Mouse (Mus musculus) CH12.LX (cell line): ENCODE measurements at regions not wholly inside any gene's neighbourhood (a gene's known extent, or its start where the extent isn't known, plus 50 kb on each side); places are given as distances from the start of the nearest gene placed in this dataset.

Experiments used
- DNase-seq: peaks from one replicate; pipeline ENCODE4 v3.0.0-alpha.2; 2013; ENCODE audit errors: extremely low read depth
- H3K27ac ChIP-seq: 2 replicates; pipeline ENCODE4 v1.5.1; 2012; ENCODE audit warnings: low read depth, mild to moderate bottlenecking, control low read depth, moderate library complexity; ENCODE audit not compliant: insufficient read depth
- H3K27me3 ChIP-seq: replicated peaks from 2 replicates; pipeline ENCODE3; 2012; ENCODE audit warnings: inconsistent platforms
- H3K36me3 ChIP-seq, 2 experiments: replicated peaks in 1 of 2; 2 replicates each; pipeline versions ENCODE3 to v1.6.1; 2012; ENCODE audit warnings: inconsistent platforms in 1 of 2, low read length in 1 of 2, mild to moderate bottlenecking in 1 of 2, mixed read lengths in 1 of 2, moderate library complexity in 1 of 2; ENCODE audit not compliant: control insufficient read depth in 1 of 2, insufficient read depth in 1 of 2
- H3K4me1 ChIP-seq, 2 experiments: 2 replicates each; pipeline ENCODE4 v1.6.1; 2012; ENCODE audit warnings: inconsistent platforms in 1 of 2, moderate library complexity in 1 of 2; ENCODE audit not compliant: insufficient read depth in 2 of 2, control insufficient read depth in 1 of 2
- H3K4me2 ChIP-seq: 2 replicates; pipeline ENCODE4 v1.6.1; 2012; ENCODE audit warnings: low read depth, mild to moderate bottlenecking, control low read depth; ENCODE audit not compliant: poor library complexity, insufficient read depth, severe bottlenecking
- H3K4me3 ChIP-seq, 3 experiments: fragments of 150-350 bp in 1 of 3; sonication (generic) in 1 of 3; replicated peaks in 1 of 3; 2 replicates each; pipeline versions ENCODE3 to v1.5.1; 2011 to 2012; ENCODE audit warnings: low read depth in 2 of 3, low read length in 2 of 3, mild to moderate bottlenecking in 2 of 3, moderate library complexity in 2 of 3, control low read depth in 1 of 3, improper control_type of control experiment in 1 of 3, inconsistent platforms in 1 of 3, mixed read lengths in 1 of 3; ENCODE audit not compliant: poor library complexity in 1 of 3
- H3K79me2 ChIP-seq: replicated peaks from 2 replicates; pipeline ENCODE4 v1.6.1; 2012; ENCODE audit warnings: mild to moderate bottlenecking, moderate library complexity; ENCODE audit not compliant: control insufficient read depth, poor library complexity, insufficient read depth, severe bottlenecking; ENCODE audit errors: extremely low read depth
- H3K9ac ChIP-seq: 2 replicates; pipeline ENCODE4 v1.6.1; 2012; ENCODE audit warnings: low read depth, mild to moderate bottlenecking, control low read depth, moderate library complexity; ENCODE audit not compliant: insufficient read depth
- H3K9me3 ChIP-seq: replicated peaks from 2 replicates; pipeline ENCODE3; 2012; ENCODE audit warnings: low read length, inconsistent platforms, mixed read lengths
- BHLHE40 ChIP-seq: IDR thresholded peaks from 2 replicates; pipeline ENCODE4 v1.6.1; 2011; ENCODE audit warnings: mild to moderate bottlenecking, low read depth, low read length, improper control_type of control experiment
- CHD1 ChIP-seq: IDR thresholded peaks from 2 replicates; pipeline ENCODE4 v1.6.1; 2012; ENCODE audit warnings: low read depth, low read length, improper control_type of control experiment, inconsistent platforms
- CHD2 ChIP-seq: IDR thresholded peaks from 2 replicates; pipeline ENCODE4 v1.6.1; 2011; ENCODE audit warnings: low read length, improper control_type of control experiment
- E2F4 ChIP-seq: IDR thresholded peaks from 2 replicates; pipeline ENCODE4 v1.6.1; 2011; ENCODE audit warnings: low read depth, low read length, improper control_type of control experiment; ENCODE audit not compliant: insufficient replicate concordance
- ELF1 ChIP-seq: IDR thresholded peaks from 2 replicates; pipeline ENCODE4 v1.6.1; 2014; ENCODE audit warnings: low read depth, mild to moderate bottlenecking, inconsistent platforms, low read length, improper control_type of control experiment
- EP300 ChIP-seq: IDR thresholded peaks from 2 replicates; pipeline ENCODE4 v1.6.1; 2011; ENCODE audit warnings: low read length, improper control_type of control experiment
- ETS1 ChIP-seq: conservative IDR thresholded peaks from 2 replicates; pipeline ENCODE4 v1.6.1; 2012; ENCODE audit warnings: low read depth, mild to moderate bottlenecking, inconsistent platforms, low read length, improper control_type of control experiment, moderate library complexity
- GABPA ChIP-seq: IDR thresholded peaks from 2 replicates; pipeline ENCODE4 v1.6.1; 2012; ENCODE audit warnings: low read depth, low read length, improper control_type of control experiment, inconsistent platforms; ENCODE audit not compliant: insufficient replicate concordance
- HCFC1 ChIP-seq: IDR thresholded peaks from 2 replicates; pipeline ENCODE4 v1.6.1; 2012; ENCODE audit warnings: low read depth, mild to moderate bottlenecking, inconsistent platforms, low read length, improper control_type of control experiment
- JUN ChIP-seq: IDR thresholded peaks from 2 replicates; pipeline ENCODE4 v1.6.1; 2011; ENCODE audit warnings: low read depth, mild to moderate bottlenecking, low read length, improper control_type of control experiment, moderate library complexity; ENCODE audit not compliant: insufficient read depth
- JUND ChIP-seq: conservative IDR thresholded peaks from 2 replicates; pipeline ENCODE4 v1.6.1; 2011; ENCODE audit warnings: low read depth, low read length, improper control_type of control experiment
- KAT2A ChIP-seq: IDR thresholded peaks from 2 replicates; pipeline ENCODE4 v1.6.1; 2012; ENCODE audit warnings: low read length, improper control_type of control experiment, inconsistent platforms; ENCODE audit not compliant: insufficient replicate concordance
- MAFK ChIP-seq: IDR thresholded peaks from 2 replicates; pipeline ENCODE4 v1.6.1; 2011; ENCODE audit warnings: low read length, improper control_type of control experiment; ENCODE audit not compliant: insufficient replicate concordance
- MAX ChIP-seq: IDR thresholded peaks from 2 replicates; pipeline ENCODE4 v1.6.1; 2011; ENCODE audit warnings: low read length, improper control_type of control experiment
- MEF2A ChIP-seq: IDR thresholded peaks from 2 replicates; pipeline ENCODE4 v1.6.1; 2014; ENCODE audit warnings: low read depth, mild to moderate bottlenecking, inconsistent platforms, low read length, improper control_type of control experiment, borderline replicate concordance
- MXI1 ChIP-seq: IDR thresholded peaks from 2 replicates; pipeline ENCODE4 v1.6.1; 2011; ENCODE audit warnings: mild to moderate bottlenecking, low read depth, low read length, improper control_type of control experiment
- NELFE ChIP-seq: IDR thresholded peaks from 2 replicates; pipeline ENCODE4 v1.6.1; 2011; ENCODE audit warnings: low read depth, low read length, improper control_type of control experiment
- NRF1 ChIP-seq: IDR thresholded peaks from 2 replicates; pipeline ENCODE4 v1.6.1; 2014; ENCODE audit warnings: low read depth, mild to moderate bottlenecking, inconsistent platforms, low read length, improper control_type of control experiment, moderate library complexity
- PAX5 ChIP-seq: IDR thresholded peaks from 2 replicates; pipeline ENCODE4 v1.6.1; 2012; ENCODE audit warnings: low read length, inconsistent platforms, mixed read lengths
- POLR2A ChIP-seq: IDR thresholded peaks from 2 replicates; pipeline ENCODE4 v1.6.1; 2011; ENCODE audit warnings: low read depth, mild to moderate bottlenecking, improper control_type of control experiment, low read length
- POLR2AphosphoS2 ChIP-seq: IDR thresholded peaks from 2 replicates; pipeline ENCODE4 v1.6.1; 2011; ENCODE audit warnings: low read depth, low read length, improper control_type of control experiment
- RAD21 ChIP-seq: IDR thresholded peaks from 2 replicates; pipeline ENCODE4 v1.6.1; 2011; ENCODE audit warnings: low read depth, mild to moderate bottlenecking, low read length, improper control_type of control experiment, moderate library complexity
- RCOR1 ChIP-seq: conservative IDR thresholded peaks from 2 replicates; pipeline ENCODE4 v1.6.1; 2012; ENCODE audit warnings: low read depth, mild to moderate bottlenecking, inconsistent platforms, low read length, improper control_type of control experiment
- SIN3A ChIP-seq: IDR thresholded peaks from 2 replicates; pipeline ENCODE4 v1.6.1; 2012; ENCODE audit warnings: low read length, improper control_type of control experiment, inconsistent platforms
- UBTF ChIP-seq: IDR thresholded peaks from 2 replicates; pipeline ENCODE4 v1.6.1; 2012; ENCODE audit warnings: low read depth, mild to moderate bottlenecking, inconsistent platforms, low read length, improper control_type of control experiment, moderate library complexity
- USF1 ChIP-seq: IDR thresholded peaks from 2 replicates; pipeline ENCODE4 v1.6.1; 2014; ENCODE audit warnings: low read depth, mild to moderate bottlenecking, inconsistent platforms, low read length, improper control_type of control experiment
- USF2 ChIP-seq: conservative IDR thresholded peaks from 2 replicates; pipeline ENCODE4 v1.6.1; 2011; ENCODE audit warnings: low read depth, low read length, improper control_type of control experiment
- ZKSCAN1 ChIP-seq: IDR thresholded peaks from 2 replicates; pipeline ENCODE4 v1.6.1; 2012; ENCODE audit warnings: low read depth, inconsistent platforms, low read length, improper control_type of control experiment, borderline replicate concordance
- ZMIZ1 ChIP-seq: IDR thresholded peaks from 2 replicates; pipeline ENCODE4 v1.6.1; 2012; ENCODE audit warnings: low read depth, mild to moderate bottlenecking, inconsistent platforms, low read length, improper control_type of control experiment
- ZNF384 ChIP-seq: IDR thresholded peaks from 2 replicates; pipeline ENCODE4 v1.6.1; 2012; ENCODE audit warnings: low read depth, low read length, improper control_type of control experiment, inconsistent platforms
- dilution Hi-C: fragments of 300-500 bp; cut with MboI; formaldehyde crosslinking; loops from 2 replicates; pipeline ENCODE4 v1.14.3; 2020; ENCODE audit warnings: low sequenced_read_pairs; ENCODE audit not compliant: extremely low pct_unique_long_range_greater_than_20kb, extremely low pct_ligation_motif_present
- in situ Hi-C: fragments of 300-500 bp; cut with MboI; formaldehyde crosslinking; loops from 3 replicates; pipeline ENCODE4 v1.14.3; 2019; ENCODE audit warnings: low sequenced_read_pairs, low pct_ligation_motif_present, low pct_unique_long_range_greater_than_20kb, mixed read lengths

GRCm38 (mm10) chr8:88862846-88863455 lies 166.1 kb downstream of the Cyld start:
- in situ Hi-C loops (no loop called here), dilution Hi-C loops (no loop called here)
- DNase-seq = no peak
- Histone ChIP-seq H3K27ac (no peak overlapping the region), H3K4me2 (no peak overlapping the region), H3K27me3 (peaks cover 9% of the 10 kb centered on the region), H3K79me2 (no peaks in the 10 kb centered on the region), H3K9ac (no peak overlapping the region), H3K36me3 (no peaks in the 10 kb centered on the region)
- TF ChIP-seq POLR2A (no peak), GABPA (no peak), USF2 (no peak), MEF2A (no peak), UBTF (no peak), EP300 (no peak), NRF1 (no peak), KAT2A (no peak), MXI1 (no peak), PAX5 (no peak), RCOR1 (no peak), NELFE (no peak), POLR2AphosphoS2 (no peak), USF1 (no peak), MAX (no peak), ELF1 (no peak)
- TF ChIP-seq, all 38 proteins: peak for 0
- Histone ChIP-seq H3K4me1 (no peaks in the 10 kb centered on the region), H3K9me3 (no peaks in the 10 kb centered on the region), H3K4me3 (no peak overlapping the region)

GRCm38 (mm10) chr8:88857216-88857615 lies 160.4 kb downstream of the Cyld start:
- Histone ChIP-seq H3K27ac (no peak overlapping the region), H3K9me3 (peaks cover 8% of the 10 kb centered on the region), H3K9ac (no peak overlapping the region), H3K4me2 (no peak overlapping the region), H3K4me3 (no peak overlapping the region), H3K4me1 (no peaks in the 10 kb centered on the region), H3K36me3 (no peaks in the 10 kb centered on the region), H3K79me2 (no peaks in the 10 kb centered on the region), H3K27me3 (peaks cover 29% of the 10 kb centered on the region)
- in situ Hi-C loops (no loop called here), dilution Hi-C loops (no loop called here)
- no peak for TF ChIP-seq HCFC1
- no peak for TF ChIP-seq CHD2
- TF ChIP-seq JUN = no peak
- TF ChIP-seq ETS1 = no peak
- no peak for TF ChIP-seq RCOR1
- no peak for TF ChIP-seq JUND
- TF ChIP-seq SIN3A = no peak
- TF ChIP-seq MAFK = no peak
- TF ChIP-seq ZNF384 = no peak
- TF ChIP-seq BHLHE40 = no peak
- TF ChIP-seq ELF1 = no peak
- no peak for TF ChIP-seq KAT2A
- no peak for TF ChIP-seq CHD1
- TF ChIP-seq ZMIZ1 = no peak
- TF ChIP-seq MXI1 = no peak
- no peak for TF ChIP-seq ZKSCAN1
- no peak for TF ChIP-seq E2F4
- no peak for TF ChIP-seq RAD21
- no peak for TF ChIP-seq GABPA
- DNase-seq = no peak
